Mouse (Mus musculus) forebrain, embryonic 12.5 days (tissue): ENCODE results near the gene Mpst. TPM values are rescaled to one million over a fixed set of nuclear protein-coding genes. Genes with fewer than 3 reads are reported as not detected.
A peak's percentile ranks its signal among the peaks of the same experiment; 100 is the strongest.

ENCODE experiments used
- ATAC-seq: fragments of 200-750 bp; cut with Nextera tagmentation; 2 replicates; pipeline ENCODE4 v1.8.0; 2017; ENCODE audit warnings: moderate TSS enrichment; ENCODE audit not compliant: low FRiP score
- H3K27ac ChIP-seq: fragments of 300-500 bp; sonication (generic); 2 replicates; pipeline ENCODE4 v1.5.1; 2016; ENCODE audit warnings: mild to moderate bottlenecking
- H3K27me3 ChIP-seq: fragments of 300-500 bp; sonication (generic); 2 replicates; pipeline ENCODE4 v1.6.1; 2016; ENCODE audit warnings: mild to moderate bottlenecking
- H3K36me3 ChIP-seq: fragments of 300-500 bp; sonication (generic); replicated peaks from 2 replicates; pipeline ENCODE4 v1.6.1; 2016; ENCODE audit warnings: mild to moderate bottlenecking
- H3K4me1 ChIP-seq: fragments of 300-500 bp; sonication (generic); 2 replicates; pipeline ENCODE4 v1.6.1; 2016
- H3K4me2 ChIP-seq: fragments of 300-500 bp; sonication (generic); 2 replicates; pipeline ENCODE4 v1.6.1; 2016; ENCODE audit warnings: mild to moderate bottlenecking, moderate library complexity
- H3K4me3 ChIP-seq: fragments of 300-500 bp; sonication (generic); replicated peaks from 2 replicates; pipeline ENCODE4 v1.5.1; 2016; ENCODE audit warnings: mild to moderate bottlenecking
- H3K9ac ChIP-seq: fragments of 300-500 bp; sonication (generic); 2 replicates; pipeline ENCODE4 v1.6.1; 2016; ENCODE audit warnings: mild to moderate bottlenecking
- H3K9me3 ChIP-seq: fragments of 300-500 bp; sonication (generic); 2 replicates; pipeline ENCODE4 v1.6.1; 2016
- WGBS: fragments of 180-500 bp; shearing (Covaris S2); methylation state at CpG from one replicate; pipeline ENCODE4 v1.1.7; 2016; 5-methylcytosine and 5-hydroxymethylcytosine counted together
- polyA plus RNA-seq: library from polyadenylated mRNA; unstranded; fragments of >200 nt; fragmentation: Nextera tagmentation; extraction: Ambion mirVana; gene quantifications from 2 replicates; pipeline ENCODE4 v1.2.1, GENCODE M21; 2016

Gene Mpst
- 1.7 and 2.8 TPM in 2 replicates for polyA plus RNA-seq

GRCm38 (mm10) chr15:78406293-78406934 lies at the start of gene Mpst:
Gene Mpst (plus strand): TSS chr15:78406416.
- H3K27me3 ChIP-seq: peaks cover 36% of the 10 kb centered on the region
- peak within 1 kb of the TSS; percentile 71 for H3K9ac ChIP-seq
- peak; percentile 90 for ATAC-seq
- no peaks in the 10 kb centered on the region for H3K9me3 ChIP-seq
- H3K4me3 ChIP-seq: peak within 1 kb of the TSS; percentile 62
- peaks cover 54% of the 10 kb centered on the region for H3K4me1 ChIP-seq
- 0 out of 2 replicates have a peak, but pooled peaks cover 7% of the 10 kb centered on the region for H3K36me3 ChIP-seq
- peak within 1 kb of the TSS; percentile 89 for H3K4me2 ChIP-seq
- under 1% methylated on average over 40 of the region's 40 CpGs for WGBS
- H3K27ac ChIP-seq: peak within 1 kb of the TSS; percentile 97

DNA sequence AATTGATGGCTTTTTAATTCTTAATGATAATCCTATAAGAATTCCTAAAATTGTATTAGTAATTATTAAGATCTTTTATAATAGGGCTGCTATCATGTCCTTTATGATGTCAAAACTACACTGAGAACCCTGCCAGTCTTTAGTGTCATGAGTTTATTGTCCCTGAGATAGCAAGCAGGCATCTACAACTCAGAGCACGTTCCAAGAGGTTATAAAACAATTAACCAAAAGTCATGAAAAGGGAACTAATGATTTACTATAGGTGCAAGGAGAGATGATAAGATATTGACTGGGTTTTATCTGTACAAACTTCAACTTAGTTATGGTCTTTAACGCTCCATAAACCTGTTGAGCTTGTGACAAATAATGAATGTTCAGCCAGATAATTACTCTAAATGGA lies 40.3 kb upstream of the Mpst start:
- 85% methylated on average over 2 of the region's 2 CpGs for WGBS
- Histone ChIP-seq H3K27me3 (peaks cover 24% of the 10 kb centered on the region), H3K9ac (no peak overlapping the region), H3K4me2 (no peak overlapping the region), H3K4me1 (no peaks in the 10 kb centered on the region), H3K27ac (no peak overlapping the region), H3K4me3 (no peak overlapping the region), H3K36me3 (no peaks in the 10 kb centered on the region), H3K9me3 (no peaks in the 10 kb centered on the region)
- no peak for ATAC-seq

- Histone ChIP-seq H3K27me3 (peaks cover 24% of the 10 kb centered on the region), H3K4me1 (no peaks in the 10 kb centered on the region), H3K9ac (no peak overlapping the region), H3K27ac (no peak overlapping the region), H3K4me3 (no peak overlapping the region), H3K4me2 (no peak overlapping the region), H3K36me3 (no peaks in the 10 kb centered on the region), H3K9me3 (no peaks in the 10 kb centered on the region)
- no peak for ATAC-seq
- WGBS: 80% methylated on average over 8 of the region's 8 CpGs
Measured at GRCm38 (mm10) chr15:78366875-78367274, 39.3 kb upstream of the Mpst start.

- Histone ChIP-seq H3K4me1 (no peaks in the 10 kb centered on the region), H3K36me3 (no peaks in the 10 kb centered on the region), H3K27ac (no peak overlapping the region), H3K4me3 (no peak overlapping the region), H3K9me3 (no peaks in the 10 kb centered on the region), H3K27me3 (peaks cover 24% of the 10 kb centered on the region), H3K9ac (no peak overlapping the region), H3K4me2 (no peak overlapping the region)
- no peak for ATAC-seq
- WGBS: 80% methylated on average over 3 of the region's 3 CpGs
Measured at GRCm38 (mm10) chr15:78367811-78368210, 38.4 kb upstream of the Mpst start.

DNA sequence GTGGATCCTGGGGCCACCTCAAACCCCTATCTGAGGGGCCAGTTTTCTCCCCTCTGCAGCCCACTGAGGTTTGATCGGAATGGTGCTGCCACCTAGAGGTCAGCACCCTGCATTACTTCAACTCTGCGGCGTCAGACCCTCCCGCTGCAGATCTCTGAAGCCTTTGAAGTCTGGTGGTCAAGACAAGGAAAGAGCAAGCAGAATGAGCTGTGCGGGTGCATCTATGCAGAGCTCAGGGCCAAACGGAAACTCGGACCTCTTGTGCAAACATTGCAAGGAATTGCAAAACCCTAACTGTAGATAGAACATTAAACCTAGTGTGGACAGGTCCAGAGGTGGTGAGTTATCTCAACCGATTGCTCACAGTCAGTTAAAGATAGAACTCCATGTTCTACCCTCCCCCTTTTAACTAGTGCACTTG lies 37.3 kb upstream of the Mpst start:
- Histone ChIP-seq H3K27me3 (peaks cover 24% of the 10 kb centered on the region), H3K4me3 (no peak overlapping the region), H3K27ac (no peak overlapping the region), H3K4me2 (no peak overlapping the region), H3K9ac (no peak overlapping the region), H3K9me3 (no peaks in the 10 kb centered on the region), H3K4me1 (no peaks in the 10 kb centered on the region), H3K36me3 (no peaks in the 10 kb centered on the region)
- ATAC-seq: no peak
- 14% methylated on average over 8 of the region's 8 CpGs for WGBS

GRCm38 (mm10) chr15:78369641-78370040 lies 36.6 kb upstream of the Mpst start:
- Histone ChIP-seq H3K9me3 (no peaks in the 10 kb centered on the region), H3K27ac (no peak overlapping the region), H3K36me3 (no peaks in the 10 kb centered on the region), H3K9ac (no peak overlapping the region), H3K4me2 (no peak overlapping the region), H3K4me3 (no peak overlapping the region), H3K4me1 (no peaks in the 10 kb centered on the region), H3K27me3 (peaks cover 24% of the 10 kb centered on the region)
- ATAC-seq: no peak
- WGBS: 23% methylated on average over 1 of the region's 1 CpGs

DNA sequence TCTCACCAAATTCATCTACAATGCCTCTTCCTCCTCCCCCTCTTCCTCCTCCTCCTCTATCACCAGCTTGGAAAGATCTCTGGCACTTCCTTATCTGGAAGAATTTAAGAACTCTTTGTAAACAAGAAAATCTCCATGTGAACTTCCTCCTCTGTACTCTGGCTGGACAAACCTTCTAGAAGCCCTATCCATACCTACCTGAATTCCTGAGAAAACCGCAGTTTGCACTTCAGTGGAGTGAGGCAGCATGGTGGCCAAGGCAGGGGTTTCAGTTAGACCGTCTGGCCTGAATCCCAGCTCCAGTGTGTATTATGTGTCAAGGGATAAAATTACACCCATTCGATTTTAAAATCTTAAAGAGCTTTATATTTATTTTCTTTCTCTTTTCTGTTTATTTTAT lies 33.4 kb upstream of the Mpst start:
- H3K27ac ChIP-seq: no peak overlapping the region
- H3K4me3 ChIP-seq: no peak overlapping the region
- peaks cover 20% of the 10 kb centered on the region for H3K27me3 ChIP-seq
- 84% methylated on average over 3 of the region's 3 CpGs for WGBS
- no peak overlapping the region for H3K4me2 ChIP-seq
- H3K9ac ChIP-seq: no peak overlapping the region
- no peaks in the 10 kb centered on the region for H3K4me1 ChIP-seq
- no peaks in the 10 kb centered on the region for H3K9me3 ChIP-seq
- H3K36me3 ChIP-seq: no peaks in the 10 kb centered on the region
- no peak for ATAC-seq

- Histone ChIP-seq H3K4me2 (no peak overlapping the region), H3K9me3 (no peaks in the 10 kb centered on the region), H3K9ac (no peak overlapping the region), H3K36me3 (no peaks in the 10 kb centered on the region), H3K27ac (no peak overlapping the region), H3K27me3 (peaks cover 8% of the 10 kb centered on the region), H3K4me1 (no peaks in the 10 kb centered on the region), H3K4me3 (no peak overlapping the region)
- 79% methylated on average over 3 of the region's 3 CpGs for WGBS
- no peak for ATAC-seq
Measured at GRCm38 (mm10) chr15:78374204-78374603, 32.0 kb upstream of the Mpst start.

- Histone ChIP-seq H3K4me3 (no peak overlapping the region), H3K4me2 (no peak overlapping the region), H3K27me3 (no peaks in the 10 kb centered on the region), H3K9ac (no peak overlapping the region), H3K27ac (no peak overlapping the region), H3K9me3 (no peaks in the 10 kb centered on the region), H3K36me3 (no peaks in the 10 kb centered on the region), H3K4me1 (no peaks in the 10 kb centered on the region)
- ATAC-seq: no peak
- 85% methylated on average over 10 of the region's 10 CpGs for WGBS
Measured at GRCm38 (mm10) chr15:78377859-78378258, 28.4 kb upstream of the Mpst start.

DNA sequence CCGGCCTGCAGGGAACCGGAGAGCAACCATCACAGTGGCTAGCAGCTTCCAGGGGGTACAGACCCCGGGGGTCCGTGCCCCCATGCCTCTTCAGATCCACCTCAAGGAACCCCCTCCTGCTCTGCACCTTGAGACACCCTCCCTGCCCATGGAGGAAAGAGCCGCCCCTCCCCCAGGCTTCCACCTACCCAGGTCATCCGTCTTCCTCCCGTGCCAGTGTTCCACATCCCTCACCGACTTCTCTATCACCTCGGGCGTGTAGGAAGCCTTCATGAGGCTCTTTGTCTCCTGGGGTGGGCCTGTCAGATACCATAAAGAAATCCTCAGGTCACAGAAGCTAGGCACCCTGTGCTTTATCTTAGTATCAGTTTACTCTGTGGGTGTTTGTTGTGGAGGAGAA lies 27.7 kb upstream of the Mpst start:
- H3K4me1 ChIP-seq: no peaks in the 10 kb centered on the region
- H3K4me3 ChIP-seq: no peak overlapping the region
- WGBS: 88% methylated on average over 10 of the region's 10 CpGs
- no peak for ATAC-seq
- H3K4me2 ChIP-seq: no peak overlapping the region
- H3K27me3 ChIP-seq: no peaks in the 10 kb centered on the region
- no peaks in the 10 kb centered on the region for H3K36me3 ChIP-seq
- no peak overlapping the region for H3K9ac ChIP-seq
- no peaks in the 10 kb centered on the region for H3K9me3 ChIP-seq
- no peak overlapping the region for H3K27ac ChIP-seq

GRCm38 (mm10) chr15:78380208-78380607 lies 26.0 kb upstream of the Mpst start:
- 79% methylated on average over 2 of the region's 2 CpGs for WGBS
- no peaks in the 10 kb centered on the region for H3K4me1 ChIP-seq
- no peak overlapping the region for H3K9ac ChIP-seq
- no peak overlapping the region for H3K4me3 ChIP-seq
- no peaks in the 10 kb centered on the region for H3K9me3 ChIP-seq
- H3K27ac ChIP-seq: no peak overlapping the region
- no peak overlapping the region for H3K4me2 ChIP-seq
- no peaks in the 10 kb centered on the region for H3K36me3 ChIP-seq
- ATAC-seq: no peak
- no peaks in the 10 kb centered on the region for H3K27me3 ChIP-seq

GRCm38 (mm10) chr15:78380741-78381140 lies 25.5 kb upstream of the Mpst start:
- H3K27me3 ChIP-seq: no peaks in the 10 kb centered on the region
- H3K4me1 ChIP-seq: no peaks in the 10 kb centered on the region
- no peaks in the 10 kb centered on the region for H3K9me3 ChIP-seq
- H3K4me2 ChIP-seq: no peak overlapping the region
- no peaks in the 10 kb centered on the region for H3K36me3 ChIP-seq
- ATAC-seq: no peak
- no peak overlapping the region for H3K9ac ChIP-seq
- WGBS: 48% methylated on average over 4 of the region's 4 CpGs
- no peak overlapping the region for H3K4me3 ChIP-seq
- no peak overlapping the region for H3K27ac ChIP-seq

DNA sequence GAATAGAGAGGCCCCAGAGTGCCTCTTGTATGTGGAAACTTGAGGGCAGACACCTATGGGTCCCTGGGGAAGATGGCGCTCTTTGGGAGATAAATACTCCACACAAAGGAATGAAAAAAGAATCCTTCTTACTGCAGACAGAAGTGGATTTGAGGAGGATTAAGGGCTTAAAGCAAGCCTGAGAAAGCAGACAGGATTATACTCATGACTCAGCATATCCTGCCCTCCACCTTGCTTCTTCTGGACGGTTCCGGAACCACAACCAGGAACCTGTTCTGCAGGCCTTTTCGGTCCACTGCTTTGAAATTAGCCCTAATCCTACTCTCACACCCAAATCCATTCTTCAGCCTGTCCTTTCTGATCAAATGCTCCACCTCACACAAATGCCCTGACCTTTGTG lies 24.1 kb upstream of the Mpst start:
- 76% methylated on average over 4 of the region's 4 CpGs for WGBS
- H3K27me3 ChIP-seq: no peaks in the 10 kb centered on the region
- H3K36me3 ChIP-seq: no peaks in the 10 kb centered on the region
- H3K27ac ChIP-seq: no peak overlapping the region
- no peaks in the 10 kb centered on the region for H3K4me1 ChIP-seq
- no peak overlapping the region for H3K4me2 ChIP-seq
- peak overlapping the region; percentile 7; the same call in 1 of the 2 replicates for H3K9ac ChIP-seq
- no peaks in the 10 kb centered on the region for H3K9me3 ChIP-seq
- no peak for ATAC-seq
- no peak overlapping the region for H3K4me3 ChIP-seq
